Mouse (Mus musculus): ENCODE measurements around the gene Coq2. TPM values are rescaled to one million over a fixed set of nuclear protein-coding genes. Genes with fewer than 3 reads are reported as not detected.
A peak's percentile ranks its signal among the peaks of the same experiment; 100 is the strongest.

The Coq2 gene
- polyA plus RNA-seq, 1 experiment = 35.8 TPM

GRCm38 (mm10) chr5:100626526-100626925 is 48.4 kb downstream of the Coq2 start:
- H3K27me3 ChIP-seq (ENCODE audit: control insufficient read depth, insufficient read depth, insufficient read length) = no peaks in the 10 kb centered on the region
- TF ChIP-seq MAX (IDR thresholded peaks at IDR 0.05; ENCODE audit: low read depth) (no peak), SRF (IDR thresholded peaks at IDR 0.05; ENCODE audit: control insufficient read depth, insufficient read length, low read depth) (no peak), TCF3 (IDR thresholded peaks at IDR 0.05; ENCODE audit: insufficient read length, low read depth) (no peak), USF1 (IDR thresholded peaks at IDR 0.05; ENCODE audit: low read depth) (no peak), MYOD1 (IDR thresholded peaks at IDR 0.05; ENCODE audit: control insufficient read depth in 1 of 3, insufficient read length in 2 of 3, low read depth in 2 of 3) (no peak), CEBPB (IDR thresholded peaks at IDR 0.05; ENCODE audit: insufficient read depth, poor library complexity, severe bottlenecking) (no peak), POLR2AphosphoS2 (IDR thresholded peaks at IDR 0.05; ENCODE audit: insufficient read length, low read depth) (no peak), TCF12 (IDR thresholded peaks at IDR 0.05; ENCODE audit: insufficient read depth, poor library complexity, severe bottlenecking) (no peak), POLR2A (IDR thresholded peaks at IDR 0.05; ENCODE audit: insufficient read length, low read depth) (no peak), REST (IDR thresholded peaks at IDR 0.05; ENCODE audit: insufficient read depth, insufficient read length) (no peak), E2F4 (IDR thresholded peaks at IDR 0.05; ENCODE audit: insufficient read depth) (no peak), MYOG (IDR thresholded peaks at IDR 0.05; ENCODE audit: control insufficient read depth in 1 of 3, insufficient read depth in 1 of 3, insufficient read length in 2 of 3, low read depth in 2 of 3) (no peak)
- no peak overlapping the region for H3ac ChIP-seq (ENCODE audit: control insufficient read depth, insufficient read length)
- H3K4me2 ChIP-seq (ENCODE audit: low read depth) = no peak overlapping the region
- no peaks in the 10 kb centered on the region for H3K79me2 ChIP-seq (ENCODE audit: control insufficient read depth, insufficient read depth)
- no peaks in the 10 kb centered on the region for H3K36me3 ChIP-seq (ENCODE audit: control insufficient read depth, insufficient read depth)
- H3K4me3 ChIP-seq = no peak overlapping the region

GRCm38 (mm10) chr5:100624743-100625360 is 50.1 kb downstream of the Coq2 start:
- TF ChIP-seq POLR2A (IDR thresholded peaks at IDR 0.05; ENCODE audit: insufficient read length, low read depth) (no peak), TCF12 (IDR thresholded peaks at IDR 0.05; ENCODE audit: insufficient read depth, poor library complexity, severe bottlenecking) (no peak), MAX (IDR thresholded peaks at IDR 0.05; ENCODE audit: low read depth) (no peak), MYOG (IDR thresholded peaks at IDR 0.05; ENCODE audit: control insufficient read depth in 1 of 3, insufficient read depth in 1 of 3, insufficient read length in 2 of 3, low read depth in 2 of 3) (no peak), MYOD1 (IDR thresholded peaks at IDR 0.05; ENCODE audit: control insufficient read depth in 1 of 3, insufficient read length in 2 of 3, low read depth in 2 of 3) (no peak), USF1 (IDR thresholded peaks at IDR 0.05; ENCODE audit: low read depth) (no peak), TCF3 (IDR thresholded peaks at IDR 0.05; ENCODE audit: insufficient read length, low read depth) (no peak), E2F4 (IDR thresholded peaks at IDR 0.05; ENCODE audit: insufficient read depth) (no peak), POLR2AphosphoS2 (IDR thresholded peaks at IDR 0.05; ENCODE audit: insufficient read length, low read depth) (no peak), REST (IDR thresholded peaks at IDR 0.05; ENCODE audit: insufficient read depth, insufficient read length) (no peak), SRF (IDR thresholded peaks at IDR 0.05; ENCODE audit: control insufficient read depth, insufficient read length, low read depth) (no peak), CEBPB (IDR thresholded peaks at IDR 0.05; ENCODE audit: insufficient read depth, poor library complexity, severe bottlenecking) (no peak)
- Histone ChIP-seq H3K27me3 (ENCODE audit: control insufficient read depth, insufficient read depth, insufficient read length) (no peaks in the 10 kb centered on the region), H3ac (ENCODE audit: control insufficient read depth, insufficient read length) (no peak overlapping the region), H3K79me2 (ENCODE audit: control insufficient read depth, insufficient read depth) (no peaks in the 10 kb centered on the region), H3K36me3 (ENCODE audit: control insufficient read depth, insufficient read depth) (no peaks in the 10 kb centered on the region), H3K4me2 (ENCODE audit: low read depth) (no peak overlapping the region), H3K4me3 (no peak overlapping the region)

GRCm38 (mm10) chr5:100622509-100623163 is 52.3 kb downstream of the Coq2 start:
- H3K4me3 ChIP-seq = no peak overlapping the region
- H3K4me2 ChIP-seq (ENCODE audit: low read depth) = peak overlapping the region; percentile 75
- H3K36me3 ChIP-seq (ENCODE audit: control insufficient read depth, insufficient read depth) = no peaks in the 10 kb centered on the region
- no peak overlapping the region for H3ac ChIP-seq (ENCODE audit: control insufficient read depth, insufficient read length)
- TF ChIP-seq USF1 (IDR thresholded peaks at IDR 0.05; ENCODE audit: low read depth) (no peak), MYOG (IDR thresholded peaks at IDR 0.05; ENCODE audit: control insufficient read depth in 1 of 3, insufficient read depth in 1 of 3, insufficient read length in 2 of 3, low read depth in 2 of 3) (no peak), MYOD1 (IDR thresholded peaks at IDR 0.05; ENCODE audit: control insufficient read depth in 1 of 3, insufficient read length in 2 of 3, low read depth in 2 of 3) (no peak), TCF3 (IDR thresholded peaks at IDR 0.05; ENCODE audit: insufficient read length, low read depth) (no peak), POLR2A (IDR thresholded peaks at IDR 0.05; ENCODE audit: insufficient read length, low read depth) (no peak), E2F4 (IDR thresholded peaks at IDR 0.05; ENCODE audit: insufficient read depth) (no peak), MAX (IDR thresholded peaks at IDR 0.05; ENCODE audit: low read depth) (no peak), SRF (IDR thresholded peaks at IDR 0.05; ENCODE audit: control insufficient read depth, insufficient read length, low read depth) (no peak), POLR2AphosphoS2 (IDR thresholded peaks at IDR 0.05; ENCODE audit: insufficient read length, low read depth) (no peak), REST (IDR thresholded peaks at IDR 0.05; ENCODE audit: insufficient read depth, insufficient read length) (no peak), CEBPB (IDR thresholded peaks at IDR 0.05; ENCODE audit: insufficient read depth, poor library complexity, severe bottlenecking) (no peak), TCF12 (IDR thresholded peaks at IDR 0.05; ENCODE audit: insufficient read depth, poor library complexity, severe bottlenecking) (no peak)
- H3K27me3 ChIP-seq (ENCODE audit: control insufficient read depth, insufficient read depth, insufficient read length) = no peaks in the 10 kb centered on the region
- no peaks in the 10 kb centered on the region for H3K79me2 ChIP-seq (ENCODE audit: control insufficient read depth, insufficient read depth)

GRCm38 (mm10) chr5:100621876-100622508 is 52.9 kb downstream of the Coq2 start:
- Histone ChIP-seq H3K27me3 (ENCODE audit: control insufficient read depth, insufficient read depth, insufficient read length) (no peaks in the 10 kb centered on the region), H3K4me2 (ENCODE audit: low read depth) (peak overlapping the region; percentile 75), H3K79me2 (ENCODE audit: control insufficient read depth, insufficient read depth) (no peaks in the 10 kb centered on the region), H3ac (ENCODE audit: control insufficient read depth, insufficient read length) (no peak overlapping the region), H3K36me3 (ENCODE audit: control insufficient read depth, insufficient read depth) (no peaks in the 10 kb centered on the region), H3K4me3 (no peak overlapping the region)
- TF ChIP-seq MYOD1 (IDR thresholded peaks at IDR 0.05; ENCODE audit: control insufficient read depth in 1 of 3, insufficient read length in 2 of 3, low read depth in 2 of 3) (peak in 2 of 3 experiments; percentile 72 to 75), POLR2A (IDR thresholded peaks at IDR 0.05; ENCODE audit: insufficient read length, low read depth) (no peak), MAX (IDR thresholded peaks at IDR 0.05; ENCODE audit: low read depth) (no peak), E2F4 (IDR thresholded peaks at IDR 0.05; ENCODE audit: insufficient read depth) (no peak), REST (IDR thresholded peaks at IDR 0.05; ENCODE audit: insufficient read depth, insufficient read length) (no peak), MYOG (IDR thresholded peaks at IDR 0.05; ENCODE audit: control insufficient read depth in 1 of 3, insufficient read depth in 1 of 3, insufficient read length in 2 of 3, low read depth in 2 of 3) (peak in 1 of 3 experiments; percentile 44), SRF (IDR thresholded peaks at IDR 0.05; ENCODE audit: control insufficient read depth, insufficient read length, low read depth) (no peak)
